Mouse (Mus musculus): Measurements from ENCODE around the gene Psma7. TPM values are rescaled to one million over a fixed set of nuclear protein-coding genes. Genes with fewer than 3 reads are reported as not detected.
A peak's percentile ranks its signal among the peaks of the same experiment; 100 is the strongest.

The Psma7 gene
- 693 and 704 TPM in 2 replicates for polyA plus RNA-seq (2016; fragmentation: Nextera tagmentation; extraction: Ambion mirVana)

DNA sequence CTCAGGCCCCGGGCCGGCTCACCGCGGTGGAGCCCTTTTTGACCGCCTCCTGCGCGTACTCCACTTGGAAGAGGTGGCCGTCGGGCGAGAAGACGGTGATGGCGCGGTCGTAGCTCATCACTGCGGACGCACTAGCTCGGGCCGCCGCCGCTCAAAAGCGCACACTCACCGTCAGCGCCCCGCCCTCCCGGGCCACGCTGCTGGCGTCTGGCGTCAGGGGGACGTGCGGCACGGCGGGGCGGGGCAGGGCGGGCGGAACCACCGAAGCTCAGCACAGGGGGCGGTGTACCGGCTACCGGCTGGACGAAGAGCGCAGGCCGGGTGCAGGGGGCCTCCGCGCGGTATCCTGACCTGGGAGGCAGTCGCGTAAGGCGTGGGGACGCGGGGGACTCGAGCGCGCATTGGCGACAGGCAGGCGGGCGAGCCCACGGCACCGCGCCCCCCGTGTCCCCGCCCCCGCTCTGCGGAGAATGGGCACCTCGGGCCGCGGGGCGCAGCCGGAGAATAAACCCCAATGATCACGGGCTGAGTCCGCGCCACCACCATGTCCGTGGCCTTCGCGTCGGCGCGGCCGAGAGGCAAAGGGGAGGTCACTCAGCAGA is at the start of gene Psma7, which contains the start of gene Ss18l1:
Gene Psma7, minus strand, starts transcription at position 178 of the 602 bp plus-strand sequence.
Gene Ss18l1, plus strand, starts transcription at position 254 of the 602 bp plus-strand sequence.
- Histone ChIP-seq H3K9ac (replicated peaks) (peak within 1 kb of the TSS; percentile 89), H3K4me3 (replicated peaks) (peak within 1 kb of the TSS; percentile 98), H3K4me2 (peak within 1 kb of the TSS; percentile 87), H3K36me3 (peaks cover 33% of the 10 kb centered on the region), H3K4me1 (replicated peaks) (peaks cover 34% of the 10 kb centered on the region), H3K27ac (peak within 1 kb of the TSS; percentile 93), H3K27me3 (no peaks in the 10 kb centered on the region), H3K9me3 (no peaks in the 10 kb centered on the region)
- peak; percentile 92 for ATAC-seq (ENCODE audit: insufficient number of reproducible peaks, insufficient read depth, low FRiP score, low TSS enrichment, low read depth)
- under 1% methylated on average over 78 of the region's 78 CpGs for WGBS

DNA sequence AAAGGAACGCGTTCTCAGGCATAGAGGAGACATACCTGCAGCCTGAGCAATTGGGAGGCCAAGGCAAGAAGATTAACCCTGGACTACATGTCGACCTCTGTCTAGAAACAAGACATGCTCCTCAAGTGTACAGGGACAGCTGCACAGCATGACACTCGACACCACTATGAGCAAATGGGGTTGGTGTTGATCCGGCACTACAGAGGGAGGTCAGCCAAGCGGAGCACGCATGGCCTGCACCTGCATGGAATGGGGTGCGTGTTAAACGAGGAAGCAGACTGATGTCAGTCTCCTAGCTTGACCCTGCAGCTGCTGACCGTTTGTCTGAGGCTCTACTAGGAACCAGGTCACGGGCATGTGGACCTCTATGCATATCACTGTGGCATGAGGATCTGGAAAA is 48.1 kb upstream of the Psma7 start:
- Histone ChIP-seq H3K27me3 (no peaks in the 10 kb centered on the region), H3K4me2 (no peak overlapping the region), H3K4me1 (replicated peaks) (no peaks in the 10 kb centered on the region), H3K36me3 (peaks cover 15% of the 10 kb centered on the region), H3K9ac (replicated peaks) (no peak overlapping the region), H3K27ac (no peak overlapping the region), H3K9me3 (no peaks in the 10 kb centered on the region), H3K4me3 (replicated peaks) (no peak overlapping the region)
- WGBS, result 52% methylated on average over 11 of the region's 11 CpGs
- ATAC-seq (ENCODE audit: insufficient number of reproducible peaks, insufficient read depth, low FRiP score, low TSS enrichment, low read depth), result no peak

DNA sequence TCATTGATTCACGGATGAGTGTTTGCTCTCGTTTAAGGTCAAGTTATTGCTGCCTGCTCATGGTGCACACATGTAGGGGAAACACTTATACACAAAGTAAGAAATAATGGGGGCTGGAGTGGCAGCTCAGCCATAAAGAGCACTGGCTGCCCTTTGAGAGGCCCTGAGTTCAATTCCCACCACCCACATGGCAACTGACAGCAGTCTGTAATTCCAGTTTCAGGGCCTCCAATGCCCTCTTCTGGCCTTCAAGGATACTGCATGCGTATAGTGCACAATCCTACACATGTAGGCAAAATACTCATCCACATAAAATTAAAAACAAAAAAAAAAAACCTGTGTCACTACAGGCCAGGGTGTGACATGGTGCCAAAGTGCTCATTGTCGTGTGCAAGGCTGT is 45.2 kb upstream of the Psma7 start:
- H3K9ac ChIP-seq (replicated peaks), result no peak overlapping the region
- ATAC-seq (ENCODE audit: insufficient number of reproducible peaks, insufficient read depth, low FRiP score, low TSS enrichment, low read depth), result no peak
- H3K36me3 ChIP-seq, result peaks cover 35% of the 10 kb centered on the region
- no peaks in the 10 kb centered on the region for H3K27me3 ChIP-seq
- H3K4me3 ChIP-seq (replicated peaks), result no peak overlapping the region
- H3K4me1 ChIP-seq (replicated peaks), result peaks cover 10% of the 10 kb centered on the region; the same call in 1 of the 2 replicates
- 92% methylated on average over 4 of the region's 4 CpGs for WGBS
- H3K9me3 ChIP-seq, result no peaks in the 10 kb centered on the region
- H3K27ac ChIP-seq, result no peak overlapping the region
- no peak overlapping the region for H3K4me2 ChIP-seq

DNA sequence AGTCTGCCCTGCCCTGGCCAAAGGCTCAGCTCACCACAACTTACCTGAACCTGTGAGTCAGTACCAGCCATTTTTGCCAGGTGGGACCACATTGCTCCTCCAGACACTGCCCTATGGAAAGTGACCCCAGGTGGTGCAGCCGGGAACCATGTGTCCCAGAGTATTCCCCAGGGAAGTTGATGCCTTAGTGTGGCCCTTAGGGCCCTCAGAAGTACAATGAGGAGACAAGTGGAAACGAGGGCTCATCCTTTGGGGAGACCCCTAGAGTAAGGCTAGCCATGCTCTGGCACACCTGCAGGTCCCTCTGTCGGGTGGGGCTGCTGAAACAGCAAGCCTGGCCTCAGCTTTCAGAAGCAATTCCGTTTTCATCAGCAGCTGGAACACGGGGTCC is 44.4 kb upstream of the Psma7 start:
- 76% methylated on average over 5 of the region's 5 CpGs for WGBS
- H3K27me3 ChIP-seq, result no peaks in the 10 kb centered on the region

DNA sequence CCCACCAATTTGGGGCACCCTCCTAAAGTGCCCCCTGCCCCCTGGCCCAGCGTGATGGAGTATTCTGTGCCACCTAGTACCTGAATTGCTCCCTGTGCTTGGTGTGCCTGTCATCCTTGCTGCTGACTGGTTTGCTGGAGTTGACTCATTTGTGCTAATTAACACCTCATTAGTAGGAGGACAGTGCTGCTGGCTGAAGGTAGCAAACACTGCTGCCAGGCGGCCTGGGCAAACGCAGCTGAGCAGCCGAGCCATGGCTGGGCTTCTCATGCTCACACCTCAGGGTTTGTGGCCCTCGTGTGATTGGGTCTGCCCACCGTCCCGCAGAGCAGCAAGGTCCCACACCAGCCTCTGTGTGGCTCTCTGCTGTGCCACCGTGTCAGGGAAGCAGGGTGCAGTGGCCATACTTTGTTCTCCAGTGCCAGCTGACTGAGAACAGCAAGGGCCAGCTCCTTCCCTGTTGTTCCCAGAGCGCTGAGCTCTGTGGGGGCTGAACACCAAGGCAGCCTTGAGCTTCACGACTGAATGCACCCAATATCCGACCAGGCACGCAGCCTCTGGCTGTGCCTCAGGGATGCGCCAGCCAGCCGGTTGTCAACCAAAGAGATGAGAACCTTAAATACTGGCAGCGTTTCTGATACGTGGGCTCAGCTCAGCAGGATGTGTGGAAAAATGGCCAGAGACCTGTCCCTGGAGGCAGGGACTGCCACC is 43.8 kb upstream of the Psma7 start:
- no peak for ATAC-seq (ENCODE audit: insufficient number of reproducible peaks, insufficient read depth, low FRiP score, low TSS enrichment, low read depth)
- Histone ChIP-seq H3K4me3 (replicated peaks) (no peak overlapping the region), H3K9me3 (no peaks in the 10 kb centered on the region), H3K27me3 (no peaks in the 10 kb centered on the region), H3K4me1 (replicated peaks) (peaks cover 10% of the 10 kb centered on the region; the same call in 1 of the 2 replicates), H3K27ac (no peak overlapping the region), H3K4me2 (no peak overlapping the region), H3K9ac (replicated peaks) (peak overlapping the region; percentile 27; the same call in 1 of the 2 replicates), H3K36me3 (peaks cover 42% of the 10 kb centered on the region)
- WGBS, result 60% methylated on average over 16 of the region's 16 CpGs

More for the DNA sequence above, 44.4 kb upstream of the Psma7 start:
- H3K9me3 ChIP-seq, result no peaks in the 10 kb centered on the region
- H3K4me1 ChIP-seq (replicated peaks), result peaks cover 10% of the 10 kb centered on the region; the same call in 1 of the 2 replicates
- H3K9ac ChIP-seq (replicated peaks), result no peak overlapping the region
- no peak overlapping the region for H3K27ac ChIP-seq
- peaks cover 42% of the 10 kb centered on the region for H3K36me3 ChIP-seq
- no peak for ATAC-seq (ENCODE audit: insufficient number of reproducible peaks, insufficient read depth, low FRiP score, low TSS enrichment, low read depth)
- no peak overlapping the region for H3K4me3 ChIP-seq (replicated peaks)
- no peak overlapping the region for H3K4me2 ChIP-seq

DNA sequence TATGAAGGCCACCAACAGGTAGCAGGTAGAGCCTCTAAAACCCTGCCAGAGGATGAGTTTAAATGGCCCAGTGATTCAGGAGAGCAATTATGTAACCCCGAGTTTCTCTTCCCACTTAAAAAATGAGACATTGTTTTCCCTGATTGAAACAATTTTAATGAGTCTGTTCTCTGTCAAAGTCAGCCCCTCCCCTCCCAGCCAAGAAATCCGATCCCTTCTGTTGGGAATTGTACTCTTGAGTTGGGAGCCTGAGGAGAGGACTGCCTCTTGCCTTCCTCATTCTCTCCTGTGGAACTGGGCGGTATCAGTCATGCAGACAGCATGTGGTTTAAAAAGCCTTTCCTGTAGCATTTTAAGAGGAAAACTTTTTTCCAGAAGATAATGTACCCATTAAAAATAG is 42.3 kb upstream of the Psma7 start:
- Histone ChIP-seq H3K27ac (no peak overlapping the region), H3K4me2 (no peak overlapping the region), H3K4me1 (replicated peaks) (peaks cover 10% of the 10 kb centered on the region; the same call in 1 of the 2 replicates), H3K36me3 (peaks cover 52% of the 10 kb centered on the region), H3K9me3 (no peaks in the 10 kb centered on the region), H3K27me3 (no peaks in the 10 kb centered on the region), H3K9ac (replicated peaks) (no peak overlapping the region), H3K4me3 (replicated peaks) (no peak overlapping the region)
- WGBS, result 21% methylated on average over 3 of the region's 3 CpGs
- no peak for ATAC-seq (ENCODE audit: insufficient number of reproducible peaks, insufficient read depth, low FRiP score, low TSS enrichment, low read depth)

DNA sequence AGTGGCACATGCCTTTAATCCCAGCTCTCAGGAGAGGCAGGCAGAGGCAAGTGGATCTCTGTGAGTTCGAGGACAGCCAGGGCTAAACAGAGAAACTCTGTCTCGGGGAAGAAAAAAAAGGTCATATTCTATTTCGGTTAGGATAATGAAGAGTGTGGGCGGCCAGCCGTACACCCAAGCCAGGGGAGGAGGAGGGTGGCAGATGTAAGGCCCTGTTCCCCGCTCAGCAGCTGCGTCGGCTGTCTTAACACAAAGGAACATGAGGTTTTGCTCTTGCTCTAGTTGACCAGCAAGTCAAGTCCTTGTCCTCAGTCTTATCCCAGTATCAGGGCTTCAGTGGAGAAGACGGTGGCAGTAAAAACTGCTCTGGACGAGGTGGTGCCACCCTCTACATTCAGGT is 40.8 kb upstream of the Psma7 start:
- Histone ChIP-seq H3K4me2 (no peak overlapping the region), H3K27me3 (no peaks in the 10 kb centered on the region), H3K4me3 (replicated peaks) (no peak overlapping the region), H3K4me1 (replicated peaks) (peaks cover 10% of the 10 kb centered on the region; the same call in 1 of the 2 replicates), H3K36me3 (peaks cover 64% of the 10 kb centered on the region), H3K9me3 (no peaks in the 10 kb centered on the region), H3K9ac (replicated peaks) (no peak overlapping the region), H3K27ac (no peak overlapping the region)
- WGBS, result 93% methylated on average over 10 of the region's 10 CpGs
- ATAC-seq (ENCODE audit: insufficient number of reproducible peaks, insufficient read depth, low FRiP score, low TSS enrichment, low read depth), result no peak

DNA sequence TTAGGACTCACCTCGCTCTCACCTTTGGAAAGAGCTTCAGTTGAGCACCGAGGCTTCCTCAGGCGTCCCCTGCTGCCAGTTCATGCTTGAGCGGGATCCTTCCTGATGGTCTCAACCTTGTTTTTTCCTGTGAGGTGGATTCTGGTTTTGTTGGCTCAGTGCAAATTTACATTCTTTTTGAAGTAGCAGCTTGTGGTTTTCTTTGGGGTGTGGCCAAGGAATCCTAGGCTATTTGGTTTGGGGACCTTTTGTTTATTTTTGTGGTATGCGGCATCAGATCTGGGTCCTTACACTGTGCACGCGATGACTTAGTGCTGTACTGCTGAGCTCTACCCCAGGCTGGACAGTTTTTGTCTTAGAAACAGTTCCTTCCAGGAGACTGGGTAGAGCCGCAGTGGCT is 38.4 kb upstream of the Psma7 start:
- Histone ChIP-seq H3K4me2 (no peak overlapping the region), H3K4me3 (replicated peaks) (no peak overlapping the region), H3K4me1 (replicated peaks) (peaks cover 10% of the 10 kb centered on the region; the same call in 1 of the 2 replicates), H3K27me3 (no peaks in the 10 kb centered on the region), H3K9ac (replicated peaks) (no peak overlapping the region), H3K9me3 (no peaks in the 10 kb centered on the region), H3K36me3 (peaks cover 63% of the 10 kb centered on the region), H3K27ac (no peak overlapping the region)
- WGBS, result 90% methylated on average over 8 of the region's 8 CpGs
- ATAC-seq (ENCODE audit: insufficient number of reproducible peaks, insufficient read depth, low FRiP score, low TSS enrichment, low read depth), result no peak

DNA sequence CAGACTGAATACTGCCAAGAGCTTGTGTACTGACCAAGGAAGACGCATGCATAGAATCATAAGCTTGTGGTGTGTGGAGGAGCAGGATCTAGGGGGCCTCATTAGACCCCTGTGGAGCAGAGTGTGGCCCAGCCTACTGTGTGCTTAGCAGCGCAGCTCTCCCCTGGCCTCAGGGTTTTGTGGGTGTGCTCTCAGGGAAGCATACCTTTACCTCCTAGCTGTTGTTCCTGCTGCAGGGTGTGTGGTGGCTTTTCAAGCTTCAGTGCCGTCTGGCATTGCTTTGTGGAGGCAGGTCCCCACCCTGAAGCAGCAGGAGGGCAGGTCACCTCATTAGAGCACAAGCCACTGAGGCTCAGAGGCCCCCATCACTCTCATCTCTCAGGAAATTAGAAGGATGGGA is 35.4 kb upstream of the Psma7 start:
- 56% methylated on average over 3 of the region's 3 CpGs for WGBS
- H3K4me1 ChIP-seq (replicated peaks), result no peaks in the 10 kb centered on the region

DNA sequence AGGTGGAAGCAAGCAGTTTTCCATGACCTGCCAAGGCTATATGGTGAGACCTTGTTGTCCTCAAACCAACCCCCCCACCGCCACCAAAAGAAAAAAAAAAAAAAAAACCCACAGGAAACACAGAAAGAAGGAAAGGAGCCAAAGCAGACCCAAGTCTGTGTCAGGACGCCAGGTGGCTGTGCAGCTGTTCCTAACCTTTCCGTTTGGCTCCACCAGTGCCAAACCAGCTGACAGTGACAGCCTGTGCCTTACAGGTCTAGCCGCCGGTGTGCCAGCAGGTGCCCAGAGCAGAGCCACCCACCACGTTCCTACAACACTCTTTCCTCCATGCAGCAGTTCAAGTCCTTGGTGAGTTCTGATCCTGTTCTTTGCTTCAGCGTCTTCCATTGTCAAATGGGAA is 30.7 kb upstream of the Psma7 start:
- H3K4me1 ChIP-seq (replicated peaks), result peaks cover 13% of the 10 kb centered on the region
- 90% methylated on average over 7 of the region's 7 CpGs for WGBS
- ATAC-seq (ENCODE audit: insufficient number of reproducible peaks, insufficient read depth, low FRiP score, low TSS enrichment, low read depth), result no peak
- H3K36me3 ChIP-seq, result peaks cover 21% of the 10 kb centered on the region
- H3K4me2 ChIP-seq, result no peak overlapping the region
- H3K4me3 ChIP-seq (replicated peaks), result no peak overlapping the region
- H3K9me3 ChIP-seq, result no peaks in the 10 kb centered on the region
- no peak overlapping the region for H3K9ac ChIP-seq (replicated peaks)
- no peaks in the 10 kb centered on the region for H3K27me3 ChIP-seq
- no peak overlapping the region for H3K27ac ChIP-seq

More for the DNA sequence above, 35.4 kb upstream of the Psma7 start:
- Histone ChIP-seq H3K4me2 (no peak overlapping the region), H3K27ac (no peak overlapping the region), H3K9me3 (no peaks in the 10 kb centered on the region), H3K27me3 (no peaks in the 10 kb centered on the region), H3K4me3 (replicated peaks) (no peak overlapping the region), H3K36me3 (peaks cover 46% of the 10 kb centered on the region), H3K9ac (replicated peaks) (no peak overlapping the region)
- no peak for ATAC-seq (ENCODE audit: insufficient number of reproducible peaks, insufficient read depth, low FRiP score, low TSS enrichment, low read depth)

DNA sequence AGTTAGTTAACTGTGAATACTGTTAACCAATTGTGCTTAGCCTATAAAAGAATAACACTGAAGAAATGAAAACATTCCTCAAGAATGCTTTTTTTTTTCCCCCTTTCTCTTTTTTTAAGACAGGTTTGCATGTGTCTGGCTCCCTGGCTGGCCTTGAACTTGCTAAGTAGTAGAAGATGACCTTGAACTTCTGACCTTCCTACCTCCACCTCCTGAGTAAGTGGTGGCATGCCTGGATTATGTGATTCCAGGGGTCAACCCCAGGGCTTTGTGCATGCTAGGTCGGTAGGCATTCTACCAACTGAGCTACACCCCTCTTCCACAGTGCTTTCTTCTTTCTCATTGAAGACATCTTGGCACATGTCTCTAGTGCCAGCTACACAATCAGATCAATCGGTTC is 29.4 kb upstream of the Psma7 start:
- no peak for ATAC-seq (ENCODE audit: insufficient number of reproducible peaks, insufficient read depth, low FRiP score, low TSS enrichment, low read depth)

More for the DNA sequence above, 29.4 kb upstream of the Psma7 start:
- H3K27me3 ChIP-seq, result no peaks in the 10 kb centered on the region
- H3K4me2 ChIP-seq, result no peak overlapping the region
- H3K9ac ChIP-seq (replicated peaks), result no peak overlapping the region
- 81% methylated on average over 2 of the region's 2 CpGs for WGBS
- H3K36me3 ChIP-seq, result peaks cover 21% of the 10 kb centered on the region
- peaks cover 13% of the 10 kb centered on the region for H3K4me1 ChIP-seq (replicated peaks)
- H3K9me3 ChIP-seq, result no peaks in the 10 kb centered on the region
- H3K27ac ChIP-seq, result no peak overlapping the region
- no peak overlapping the region for H3K4me3 ChIP-seq (replicated peaks)
